Mouse (Mus musculus) Patski (cell line): Measurements from ENCODE around the gene Sdc1. TPM values are rescaled to one million over a fixed set of nuclear protein-coding genes. Genes with fewer than 3 reads are reported as not detected.

ENCODE experiments used
- ATAC-seq: fragments of 100-300 bp; one replicate; pipeline ENCODE4 v1.8.0; 2021
- CTCF ChIA-PET: fragments of 350-600 bp; sonication (Branson Sonifier 250); formaldehyde crosslinking; loops from one replicate; lab custom pipeline; 2022; ENCODE audit warnings: inconsistent platforms; lab: Charles Lee
- POLR2A ChIA-PET: fragments of 350-600 bp; sonication (Branson Sonifier 250); formaldehyde crosslinking; loops from one replicate; lab custom pipeline; 2022; ENCODE audit warnings: antibody characterized with exemption, inconsistent platforms; lab: Charles Lee
- DNase-seq: peaks from one replicate; pipeline ENCODE4 v3.0.0-alpha.2; 2011; ENCODE audit warnings: low read depth, low spot score
- H3K27me3 ChIP-seq: fragments of 371-371 bp; one replicate; pipeline ENCODE4 v1.5.1; 2021
- CTCF ChIP-seq: fragments of 100-300 bp; IDR thresholded peaks from one replicate; pipeline ENCODE4 v1.5.1; 2021
- in situ Hi-C: fragments of 300-500 bp; cut with MboI; formaldehyde crosslinking; loops from 3 replicates; pipeline ENCODE4 v1.11.1; 2018; ENCODE audit warnings: low pct_unique_long_range_greater_than_20kb, mixed read lengths
- polyA plus RNA-seq: library from polyadenylated mRNA; unstranded; gene quantifications from one replicate; pipeline ENCODE4 v1.2.3, GENCODE M21; 2021

Sdc1 gene
- polyA plus RNA-seq, 1 experiment from 2014 or later = 121 TPM

DNA sequence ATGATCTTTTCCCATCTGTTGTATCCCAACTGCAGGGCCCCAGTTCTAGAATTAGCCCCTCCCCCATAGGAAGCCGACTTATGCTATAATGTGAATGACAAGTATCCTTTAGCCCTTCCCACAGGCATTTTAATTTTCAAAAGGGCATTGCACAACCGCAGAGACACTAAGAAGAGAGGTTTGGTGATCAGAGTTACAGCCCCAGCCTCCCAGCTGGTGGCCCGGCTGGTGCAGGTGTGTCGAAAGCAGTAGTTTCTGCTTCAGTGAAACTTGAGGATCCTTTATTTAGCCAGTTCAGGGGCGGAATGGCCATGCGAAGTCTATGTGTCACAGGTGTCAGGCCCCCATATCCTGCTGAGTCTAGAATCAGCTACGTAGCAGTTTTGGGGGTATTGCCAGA lies 10.0 kb downstream of the Sdc1 start:
- DNase-seq (no peak), ATAC-seq (no peak)
- TF ChIP-seq CTCF = no peak
- no peaks in the 10 kb centered on the region for H3K27me3 ChIP-seq
- CTCF ChIA-PET = no interaction called here
- POLR2A ChIA-PET = no interaction called here
- in situ Hi-C loops = no loop called here

- H3K27me3 ChIP-seq = no peaks in the 10 kb centered on the region
- in situ Hi-C loops = no loop called here
- DNase-seq = no peak
- ChIA-PET POLR2A (no interaction called here), CTCF (no interaction called here)
- no peak for ATAC-seq
- no peak for TF ChIP-seq CTCF
Observed at GRCm38 (mm10) chr12:8781681-8782378, 10.7 kb downstream of the Sdc1 start.

DNA sequence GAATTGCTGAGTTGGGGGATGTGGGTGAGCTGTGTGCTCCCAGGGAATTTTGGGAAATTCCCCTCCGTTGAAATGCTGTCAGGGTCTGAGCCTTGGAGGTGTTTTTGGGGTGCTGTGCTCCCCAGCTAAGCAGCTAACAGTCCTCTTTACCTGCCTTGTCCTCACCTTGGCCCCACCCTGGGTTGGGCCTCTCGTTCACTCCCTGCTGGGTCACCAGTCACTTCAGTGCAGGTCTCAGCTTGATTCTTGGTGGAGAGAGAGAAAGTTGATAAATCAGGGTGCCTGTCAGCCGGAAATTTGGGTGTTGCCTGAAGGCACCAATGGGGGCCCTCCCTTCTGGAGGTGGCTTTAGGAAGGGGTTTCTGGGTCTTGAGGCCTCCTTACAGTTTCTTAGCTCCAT lies 11.4 kb downstream of the Sdc1 start:
- no peak for ATAC-seq
- DNase-seq = no peak
- CTCF ChIA-PET = no interaction called here
- no peaks in the 10 kb centered on the region for H3K27me3 ChIP-seq
- POLR2A ChIA-PET = no interaction called here
- TF ChIP-seq CTCF = no peak
- in situ Hi-C loops = no loop called here

DNA sequence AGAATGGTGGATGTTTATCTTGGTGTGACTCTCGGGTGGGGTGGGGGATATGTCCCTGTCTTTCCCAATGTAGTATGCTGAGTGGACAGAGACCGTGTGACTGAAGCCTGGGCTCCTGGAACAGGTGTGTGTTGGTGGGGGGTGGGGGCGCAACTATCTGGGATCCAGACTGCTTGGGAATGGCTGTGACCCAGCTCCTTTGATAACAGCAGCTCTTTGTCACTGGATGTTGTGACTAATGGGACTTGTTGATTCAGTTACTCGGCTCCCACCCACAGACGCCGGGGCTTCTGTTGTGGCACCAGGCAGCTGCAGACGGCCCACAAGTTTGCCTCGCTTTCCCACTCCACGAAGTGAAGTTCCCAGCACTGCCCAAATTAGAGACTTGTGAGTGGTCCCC lies 13.1 kb downstream of the Sdc1 start:
- no peak for DNase-seq
- CTCF ChIA-PET = interaction anchor here (1.4 kb wide), 2 partner anchors 9 to 14 kb away, joined by 3 to 4 read pairs; no protein-coding TSS in a partner anchor
- ATAC-seq = no peak
- in situ Hi-C loops = no loop called here
- no peak for TF ChIP-seq CTCF
- POLR2A ChIA-PET = no interaction called here
- H3K27me3 ChIP-seq = no peaks in the 10 kb centered on the region

DNA sequence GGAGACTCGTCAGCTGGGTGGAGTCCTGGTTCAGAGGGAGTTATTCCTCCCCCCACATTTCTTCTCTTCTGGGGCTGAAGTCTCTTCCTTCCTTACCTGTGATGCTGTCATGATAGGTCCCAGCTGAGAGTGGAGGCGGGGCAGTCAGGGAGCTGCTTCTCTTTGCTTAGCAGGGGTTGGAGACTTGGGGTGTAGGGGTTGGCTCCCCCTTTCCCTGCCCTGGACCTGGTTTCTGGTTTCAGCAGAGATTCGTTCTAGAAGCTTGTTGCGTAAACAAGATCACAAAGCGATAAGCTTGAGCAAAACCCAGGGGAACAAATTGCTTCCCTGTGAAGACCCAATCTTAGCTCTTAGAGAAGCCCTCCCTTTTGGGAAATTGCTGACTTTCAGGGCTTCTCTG lies 15.4 kb downstream of the Sdc1 start:
- ChIA-PET CTCF (no interaction called here), POLR2A (no interaction called here)

DNA sequence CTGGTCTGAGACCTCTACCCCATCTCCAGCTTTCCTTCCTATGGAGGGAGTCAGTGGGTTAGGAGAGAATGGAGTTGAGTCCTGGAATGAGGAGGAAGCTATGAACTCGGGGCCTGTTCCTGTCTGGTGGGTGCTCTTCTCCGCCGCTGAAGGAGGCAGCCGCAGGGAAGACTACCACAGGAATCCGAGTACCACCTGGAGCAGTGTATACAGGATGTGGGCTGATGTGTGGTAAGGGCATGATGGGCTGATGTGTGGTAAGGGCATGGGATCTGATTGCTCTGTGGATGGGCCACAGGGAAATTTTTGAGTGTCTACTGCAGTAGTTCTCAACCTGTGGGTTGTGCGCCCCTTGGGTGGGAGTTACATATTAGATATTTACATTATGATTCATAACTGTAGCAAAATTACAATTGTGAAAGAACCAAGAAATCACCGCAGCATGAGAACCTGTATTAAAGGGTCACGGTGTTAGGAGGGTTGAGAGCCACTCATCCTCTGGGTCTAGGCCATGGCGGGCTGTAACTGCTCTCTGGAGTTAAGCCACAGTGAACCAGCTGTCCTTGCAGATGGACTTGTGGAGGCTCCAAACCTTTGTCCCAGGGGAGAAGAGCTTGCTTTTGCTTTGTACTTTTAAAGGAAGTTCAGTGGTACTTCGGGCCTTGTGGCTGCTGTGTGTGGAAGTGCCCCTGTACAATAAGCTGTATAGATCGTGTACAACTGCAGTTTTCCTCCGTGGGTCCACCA lies 16.0 kb downstream of the Sdc1 start:
- H3K27me3 ChIP-seq = no peaks in the 10 kb centered on the region
- POLR2A ChIA-PET = no interaction called here
- DNase-seq = no peak
- TF ChIP-seq CTCF = no peak
- CTCF ChIA-PET = interaction anchor here (0.7 kb wide), 1 partner anchor 9 kb away, joined by 3 read pairs; no protein-coding TSS in a partner anchor
- in situ Hi-C loops = no loop called here
- no peak for ATAC-seq

More for the DNA sequence above, 15.4 kb downstream of the Sdc1 start:
- in situ Hi-C loops = no loop called here
- TF ChIP-seq CTCF = no peak
- ATAC-seq (no peak), DNase-seq (no peak)
- H3K27me3 ChIP-seq = no peaks in the 10 kb centered on the region

DNA sequence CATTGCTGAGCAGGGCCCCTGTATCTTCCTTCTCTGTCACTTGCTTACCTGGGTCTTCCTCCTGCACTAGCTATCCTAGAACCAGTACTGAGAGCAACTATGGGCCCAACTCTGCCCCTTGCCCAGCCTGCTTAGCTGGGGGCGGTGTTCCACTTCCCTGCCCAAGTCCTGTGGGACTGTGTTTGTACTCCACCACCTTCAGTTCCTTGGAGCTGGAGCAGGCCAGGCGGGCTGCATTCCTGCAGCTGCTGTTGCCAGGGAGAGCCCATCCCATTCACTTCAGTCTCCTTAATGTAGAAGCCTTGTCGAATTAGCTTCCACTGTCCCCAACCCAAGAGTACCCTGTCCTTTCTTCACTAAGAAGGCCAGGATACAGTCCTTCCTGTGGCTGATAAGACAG lies 17.3 kb downstream of the Sdc1 start:
- ATAC-seq (no peak), DNase-seq (no peak)
- POLR2A ChIA-PET = no interaction called here
- no peak for TF ChIP-seq CTCF
- no peaks in the 10 kb centered on the region for H3K27me3 ChIP-seq
- CTCF ChIA-PET = interaction anchor here (1.3 to 1.4 kb wide), 2 partner anchors 18 to 93 kb away, joined by 4 read pairs; no protein-coding TSS in a partner anchor
- in situ Hi-C loops = no loop called here

GRCm38 (mm10) chr12:8790615-8791014 lies 19.5 kb downstream of the Sdc1 start:
- DNase-seq (no peak), ATAC-seq (no peak)
- no peaks in the 10 kb centered on the region for H3K27me3 ChIP-seq
- in situ Hi-C loops = no loop called here
- ChIA-PET CTCF (no interaction called here), POLR2A (no interaction called here)
- no peak for TF ChIP-seq CTCF

DNA sequence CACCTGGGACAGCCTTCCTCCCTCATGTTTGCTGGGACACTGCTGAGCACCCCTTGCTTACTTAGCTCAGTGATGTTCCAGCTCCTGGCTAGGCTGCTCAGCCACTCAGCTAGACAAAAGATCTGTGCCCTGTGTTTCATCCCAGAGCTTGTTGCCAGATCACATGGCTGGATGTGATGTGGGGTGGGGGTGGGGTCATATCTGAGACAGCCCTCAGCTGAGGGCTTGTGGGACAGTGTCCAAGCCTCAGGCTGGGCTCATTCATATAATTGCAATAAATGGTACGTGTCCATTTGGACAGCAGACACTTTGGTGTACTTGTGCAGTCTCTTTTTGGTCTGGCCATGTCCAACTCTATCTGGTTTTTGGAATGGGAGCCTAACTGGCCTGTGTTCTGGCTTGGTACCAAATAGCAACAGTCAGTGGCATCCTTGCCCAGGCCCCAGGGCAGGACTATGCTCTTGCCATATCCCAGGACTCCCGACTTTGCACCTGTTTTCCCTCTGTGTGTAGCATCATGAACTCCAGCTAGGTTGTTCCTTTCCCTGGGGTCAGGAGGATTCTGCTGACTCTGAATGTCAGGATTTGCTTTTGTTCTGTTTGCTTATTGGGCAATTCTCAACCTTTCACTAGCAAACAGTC lies 22.4 kb downstream of the Sdc1 start:
- H3K27me3 ChIP-seq = no peaks in the 10 kb centered on the region
- in situ Hi-C loops = no loop called here
- CTCF ChIA-PET = no interaction called here
- no peak for TF ChIP-seq CTCF
- POLR2A ChIA-PET = no interaction called here
- DNase-seq = no peak
- ATAC-seq = no peak

DNA sequence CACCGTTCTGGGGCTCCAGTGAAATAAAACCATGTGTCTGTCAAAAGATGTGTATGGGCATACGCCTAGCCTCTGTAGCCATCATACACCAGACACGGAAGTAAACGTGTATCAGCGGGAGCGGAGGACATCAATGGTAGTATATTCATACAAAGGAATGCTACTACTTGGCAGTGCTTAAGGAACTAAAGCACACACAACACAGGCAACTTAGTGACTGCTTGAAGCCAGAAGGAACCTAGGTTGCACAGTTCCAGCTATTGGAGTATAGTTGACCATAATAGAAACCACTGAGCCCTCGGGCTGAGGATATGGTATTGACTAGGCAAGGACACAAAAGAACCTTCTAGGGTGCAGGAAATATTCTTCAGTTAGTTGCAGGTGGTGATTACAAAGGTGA lies 26.8 kb downstream of the Sdc1 start:
- POLR2A ChIA-PET = no interaction called here

More for the DNA sequence above, 26.8 kb downstream of the Sdc1 start:
- CTCF ChIA-PET = interaction anchor here (0.8 to 1.8 kb wide), 2 partner anchors 13 to 87 kb away, joined by 3 to 4 read pairs; no protein-coding TSS in a partner anchor
- no peak for DNase-seq
- no peaks in the 10 kb centered on the region for H3K27me3 ChIP-seq
- in situ Hi-C loops = no loop called here
- no peak for TF ChIP-seq CTCF
- no peak for ATAC-seq
